In the genomic region with DNA sequence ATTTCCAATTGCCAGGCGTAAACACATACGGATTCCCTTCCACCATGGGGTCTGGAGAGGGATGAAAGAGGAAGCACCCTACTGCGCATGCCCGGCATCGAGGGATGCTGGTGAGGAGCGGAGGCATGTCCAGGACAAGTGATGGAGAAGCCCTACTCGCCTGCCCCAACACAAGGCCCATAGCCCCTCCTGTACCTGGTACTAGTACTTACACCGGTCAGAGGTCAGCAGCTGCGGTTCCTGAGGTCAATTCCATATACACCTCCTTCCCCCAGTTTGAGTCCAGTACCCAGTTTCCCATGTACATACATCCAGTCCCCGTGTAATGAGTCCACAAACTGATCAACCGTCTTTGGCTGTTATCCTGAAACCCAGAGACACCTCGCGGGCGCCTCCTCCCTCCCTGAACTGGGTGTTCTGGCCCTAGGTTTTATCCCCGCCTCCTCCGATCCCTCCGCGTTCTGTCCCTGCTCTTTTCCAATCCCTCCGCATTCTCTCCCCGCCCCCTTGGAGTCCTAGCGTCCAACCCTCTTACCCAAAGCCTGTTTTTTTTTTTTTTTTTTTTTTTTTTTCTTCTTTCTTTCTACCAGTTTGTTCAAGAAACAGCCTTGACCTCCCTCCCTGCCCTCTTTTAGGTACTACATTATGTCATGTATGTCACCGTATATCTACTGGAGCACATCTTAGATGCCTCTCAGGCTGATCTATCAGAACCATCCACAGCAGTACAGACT, we compare ENCODE assay signal across 8 mouse cellular contexts. TPM values are rescaled to one million over a fixed set of nuclear protein-coding genes. Genes with fewer than 3 reads are reported as not detected.
A peak's percentile ranks its signal among the peaks of the same experiment; 100 is the strongest.
DNase-seq lines count a peak whose midpoint lies in the region; ATAC-seq and TF ChIP-seq lines count a peak whose summit lies in the region.

A gene (minus strand): TSS at position 469 of the 734 bp plus-strand sequence.

- no peaks in the 10 kb centered on the region for H3K9me3 ChIP-seq in forebrain, postnatal 0 days (ENCODE audit: low read length)
- H3K9me3 ChIP-seq in liver, postnatal 0 days (ENCODE audit: low read length), result no peaks in the 10 kb centered on the region

- peak within 1 kb of the TSS; percentile 80 for H3K4me2 ChIP-seq in forebrain, postnatal 0 days (ENCODE audit: low read depth)
- peak within 1 kb of the TSS; percentile 69 for H3K4me2 ChIP-seq in liver, postnatal 0 days (ENCODE audit: low read depth, low read length)

- 1% methylated on average over 22 of the region's 22 CpGs for WGBS in forebrain, postnatal 0 days
- 5% methylated on average over 22 of the region's 22 CpGs for WGBS in liver, postnatal 0 days (ENCODE audit: insufficient replicate concordance)
- WGBS in olfactory bulb, adult 2 months, result under 1% methylated on average over 22 of the region's 22 CpGs

- TF ChIP-seq CTCF in forebrain, postnatal 0 days (IDR thresholded peaks at IDR 0.05; ENCODE audit: low read depth), result peak; percentile 15; the same call in 1 of the 2 replicates
- TF ChIP-seq CTCF in layer of hippocampus, adult 2 months (conservative IDR thresholded peaks at IDR 0.05), result no peak
- peak; percentile 13; the same call in 1 of the 2 replicates for TF ChIP-seq CTCF in liver, postnatal 0 days (IDR thresholded peaks at IDR 0.05; ENCODE audit: low read depth)
- no peak for TF ChIP-seq CTCF in olfactory bulb, adult 2 months (IDR thresholded peaks at IDR 0.05; ENCODE audit: insufficient read depth, low read depth, low read length)

- 0 out of 2 replicates have a peak, but pooled peaks have one; percentile 44 for TF ChIP-seq EP300 in liver, postnatal 0 days (IDR thresholded peaks at IDR 0.05; ENCODE audit: low read depth)

- peak; percentile 97 for DNase-seq in Muller cell, postnatal 12 days (ENCODE audit: inconsistent ontology term)
- peak; percentile 92 for DNase-seq in cerebellum, adult 9-10 months
- peak; percentile 94 for DNase-seq in forebrain, postnatal 0 days
- DNase-seq in heart, postnatal 14 days, result peak; percentile 76 to 82
- peak; percentile 91 for DNase-seq in layer of hippocampus, adult 2 months (ENCODE audit: low spot score in 2 of 2)
- DNase-seq in liver, postnatal 0 days, result peak; percentile 77
- DNase-seq in urinary bladder, postnatal 25 days (ENCODE audit: low spot score), result peak; percentile 64

- ATAC-seq in forebrain, postnatal 0 days, result peak; percentile 38
- ATAC-seq in liver, postnatal 0 days, result peak; percentile 66

- H3K27me3 ChIP-seq in forebrain, postnatal 0 days (ENCODE audit: insufficient read depth, low read length), result no peaks in the 10 kb centered on the region
- peaks cover 3% of the 10 kb centered on the region; the same call in 1 of the 2 replicates for H3K27me3 ChIP-seq in liver, postnatal 0 days (ENCODE audit: insufficient read depth, low read length)

- H3K36me3 ChIP-seq in forebrain, postnatal 0 days (ENCODE audit: insufficient read depth), result peaks cover 33% of the 10 kb centered on the region
- H3K36me3 ChIP-seq in liver, postnatal 0 days (replicated peaks; ENCODE audit: insufficient read depth, low read length), result peaks cover 11% of the 10 kb centered on the region

- intact Hi-C loops in heart, postnatal 14 days (cut with DNase I), result no loop called here

- H3K4me1 ChIP-seq in forebrain, postnatal 0 days (ENCODE audit: insufficient read depth), result peaks cover 22% of the 10 kb centered on the region; the same call in 1 of the 2 replicates
- peaks cover 15% of the 10 kb centered on the region for H3K4me1 ChIP-seq in liver, postnatal 0 days (ENCODE audit: insufficient read depth)
- H3K4me1 ChIP-seq in olfactory bulb, adult 2 months (ENCODE audit: control insufficient read depth, insufficient read depth, low read length), result peaks cover 32% of the 10 kb centered on the region

- H3K27ac ChIP-seq in forebrain, postnatal 0 days (ENCODE audit: low read depth, low read length), result peak within 1 kb of the TSS; percentile 93
- H3K27ac ChIP-seq in layer of hippocampus, adult 2 months, result peak within 1 kb of the TSS; percentile 96
- peak within 1 kb of the TSS; percentile 68; the same call in 1 of the 2 replicates for H3K27ac ChIP-seq in liver, postnatal 0 days (ENCODE audit: low read depth)
- H3K27ac ChIP-seq in olfactory bulb, adult 2 months (ENCODE audit: insufficient read depth, low read depth, low read length), result peak within 1 kb of the TSS; percentile 93

- TF ChIP-seq POLR2A in olfactory bulb, adult 2 months (IDR thresholded peaks at IDR 0.05; ENCODE audit: insufficient read depth, low read depth, low read length), result peak; percentile 76

- peak within 1 kb of the TSS; percentile 56 for H3K4me3 ChIP-seq in forebrain, postnatal 0 days (ENCODE audit: low read depth, low read length)
- peak within 1 kb of the TSS; percentile 94 for H3K4me3 ChIP-seq in layer of hippocampus, adult 2 months
- H3K4me3 ChIP-seq in liver, postnatal 0 days (ENCODE audit: low read depth, low read length), result peak within 1 kb of the TSS; percentile 31
- peak within 1 kb of the TSS; percentile 70 for H3K4me3 ChIP-seq in olfactory bulb, adult 2 months (ENCODE audit: insufficient read depth, low read depth, low read length)

- peak within 1 kb of the TSS; percentile 77 for H3K9ac ChIP-seq in forebrain, postnatal 0 days
- peak within 1 kb of the TSS; percentile 44 for H3K9ac ChIP-seq in liver, postnatal 0 days (replicated peaks)

RNA-seq across cellular contexts. Expression of the gene that starts here (rescaled TPM):
- 71.9 and 73.1 TPM in 2 replicates for total RNA-seq in forebrain, postnatal 0 days (2014; rRNA removed)
- polyA plus RNA-seq in forebrain, postnatal 0 days (2015; fragmentation: Nextera tagmentation; extraction: Ambion mirVana), result 34.3 and 49.6 TPM in 2 replicates
- total RNA-seq in heart, postnatal 14 days (2021), result 1 to 10 TPM; 3.1 to 3.5 TPM
- 100 to 1,000 TPM; 138 to 140 TPM for total RNA-seq in layer of hippocampus, adult 2 months (2021)
- 0.98 and 1.1 TPM in 2 replicates for polyA plus RNA-seq in liver, postnatal 0 days (2015; fragmentation: Nextera tagmentation; extraction: Ambion mirVana)
- polyA plus RNA-seq in olfactory bulb, adult 2 months (2012; ENCODE audit: insufficient read depth, insufficient read length, low replicate concordance, missing spikeins), result not detected in 2 replicates

Comparison
In these comparisons a context has a peak if more than half of its experiments do, and no peak if none do; other contexts are left out.
1. Peak in every context shown above with its lines: DNase-seq, ATAC-seq, H3K4me3 ChIP-seq and H3K27ac ChIP-seq.
2. RNA of the gene that starts here (total RNA-seq): 138 to 140 TPM in layer of hippocampus, adult 2 months and 71.9 to 73.1 TPM in forebrain, postnatal 0 days; 3.1 to 3.5 TPM in heart, postnatal 14 days; every median in the first group is over 10 times any median in the second.
3. RNA of the gene that starts here (polyA plus RNA-seq): 34.3 to 49.6 TPM in forebrain, postnatal 0 days; 0.98 to 1.1 TPM in liver, postnatal 0 days and not detected in olfactory bulb, adult 2 months; every median in the first group is over 10 times any median in the second.
4. H3K4me3 ChIP-seq: peak in every context shown above with its lines; median percentile 94 in layer of hippocampus, adult 2 months; 70 in olfactory bulb, adult 2 months; 56 in forebrain, postnatal 0 days; 31 in liver, postnatal 0 days.
5. CTCF ChIP-seq: peak in forebrain, postnatal 0 days (single experiment) and liver, postnatal 0 days (single experiment); none in layer of hippocampus, adult 2 months (single experiment) and olfactory bulb, adult 2 months (single experiment).